Mouse (Mus musculus) urinary bladder, postnatal 10 days (tissue): Measurements from ENCODE around the gene 4930447C04Rik.

Experiments used
- DNase-seq: peaks from one replicate; pipeline ENCODE4 v3.0.0; 2022; ENCODE audit warnings: low spot score

4930447C04Rik gene

DNA sequence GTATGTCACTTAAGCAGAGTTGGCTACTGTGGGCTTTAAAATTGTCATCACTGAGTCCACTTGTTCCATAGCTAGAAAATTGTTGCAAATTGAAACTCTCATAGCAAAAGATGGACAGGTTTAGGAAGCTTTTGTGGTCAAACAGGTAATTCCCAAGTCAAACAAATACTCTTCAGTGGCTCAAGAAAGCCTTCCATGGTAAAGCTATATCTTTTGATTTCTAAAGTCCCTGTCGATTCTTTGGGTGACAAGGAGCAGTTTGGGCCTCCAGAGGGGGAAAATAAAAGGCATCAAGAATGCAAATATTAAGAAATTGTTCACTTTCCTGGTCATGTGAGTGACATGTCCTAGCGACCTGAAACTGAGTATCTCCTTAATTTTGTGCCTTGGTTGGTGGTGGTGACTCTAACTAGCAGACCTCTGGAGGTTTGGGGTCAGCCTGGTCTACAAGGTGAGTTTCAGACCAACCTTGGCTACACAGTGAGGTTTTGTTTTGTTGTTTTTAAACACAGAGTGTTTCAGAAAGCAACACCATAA is 3.1 kb upstream of the 4930447C04Rik start:
- DNase-seq, result no peak

DNA sequence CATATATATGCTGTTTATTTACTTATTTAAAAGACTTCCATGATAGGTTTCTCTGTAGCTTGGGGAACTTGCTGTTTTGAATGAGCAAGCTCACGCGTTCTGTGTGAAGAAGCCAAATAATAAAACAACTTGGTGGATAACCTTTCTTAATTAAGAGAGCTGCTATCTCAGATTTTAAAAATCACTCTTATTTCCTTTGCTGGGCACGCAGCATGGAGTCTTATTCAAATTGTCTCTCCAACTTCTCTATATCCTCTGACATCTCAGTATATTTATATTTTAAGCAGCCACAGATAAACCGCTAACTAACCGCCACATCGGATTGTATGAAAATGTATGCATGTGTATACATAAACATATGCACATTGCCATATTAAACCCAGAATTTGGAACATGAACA is 1.6 kb upstream of the 4930447C04Rik start:
- no peak for DNase-seq

DNA sequence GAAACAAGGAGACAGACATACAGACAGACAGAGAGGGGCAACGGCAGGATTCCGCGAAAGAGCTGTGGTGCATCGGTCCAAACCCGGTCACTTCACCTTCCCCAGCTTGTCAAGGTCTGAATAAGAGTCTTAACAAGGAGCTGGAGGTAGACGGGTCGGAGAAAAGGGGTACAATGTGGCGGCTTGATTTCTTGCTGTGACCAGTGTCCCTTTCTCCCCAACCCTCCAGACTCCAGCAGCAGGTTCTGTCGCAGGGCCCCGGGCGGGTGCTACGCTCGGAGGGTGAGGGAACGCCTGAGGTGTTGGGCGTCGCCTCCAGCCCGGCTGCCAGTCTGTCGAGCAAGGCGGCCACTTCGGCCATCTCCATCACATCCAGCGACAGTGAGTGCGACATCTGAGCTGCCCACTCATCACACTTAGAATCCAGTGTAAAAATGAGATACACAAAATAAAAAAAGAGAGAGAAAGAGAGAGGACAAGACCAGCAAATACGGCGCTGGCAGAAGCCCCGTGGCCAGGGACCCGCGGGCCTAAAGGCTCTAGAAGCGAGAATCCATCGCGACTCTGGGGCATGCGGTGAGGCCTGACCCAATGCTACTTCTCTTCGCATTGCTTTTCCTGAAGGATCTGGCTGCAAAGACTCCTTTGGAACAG is 951 bp upstream of the 4930447C04Rik start:
- no peak for DNase-seq

DNA sequence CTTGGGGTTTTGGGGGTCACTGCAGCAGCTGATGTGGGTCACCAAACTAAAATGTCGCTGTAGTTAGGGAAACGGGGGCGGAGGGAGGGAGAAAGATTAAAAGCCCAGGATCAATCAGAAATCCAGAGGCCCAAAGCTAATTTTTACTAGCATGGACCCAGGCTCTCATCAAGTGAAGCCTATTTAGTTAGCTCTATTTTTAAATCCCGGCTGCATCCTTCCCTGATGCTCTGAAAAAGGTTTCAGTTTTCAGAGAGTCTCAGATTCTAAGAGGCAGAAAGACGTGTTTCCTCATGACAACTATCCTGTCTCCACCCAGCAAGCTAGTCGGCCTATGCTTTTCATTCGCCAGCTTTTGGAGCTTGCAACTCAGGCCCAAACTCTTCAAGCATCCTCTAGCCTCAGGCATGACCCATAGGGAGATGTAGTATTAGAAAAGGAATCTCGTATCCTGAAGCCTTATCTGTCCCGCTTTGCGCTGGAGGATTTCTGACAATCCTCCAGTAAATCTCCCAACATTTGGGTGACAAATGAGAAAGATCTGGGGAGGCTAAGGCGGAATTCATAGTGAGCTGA is 336 bp upstream of the 4930447C04Rik start:
- DNase-seq, result no peak

DNA sequence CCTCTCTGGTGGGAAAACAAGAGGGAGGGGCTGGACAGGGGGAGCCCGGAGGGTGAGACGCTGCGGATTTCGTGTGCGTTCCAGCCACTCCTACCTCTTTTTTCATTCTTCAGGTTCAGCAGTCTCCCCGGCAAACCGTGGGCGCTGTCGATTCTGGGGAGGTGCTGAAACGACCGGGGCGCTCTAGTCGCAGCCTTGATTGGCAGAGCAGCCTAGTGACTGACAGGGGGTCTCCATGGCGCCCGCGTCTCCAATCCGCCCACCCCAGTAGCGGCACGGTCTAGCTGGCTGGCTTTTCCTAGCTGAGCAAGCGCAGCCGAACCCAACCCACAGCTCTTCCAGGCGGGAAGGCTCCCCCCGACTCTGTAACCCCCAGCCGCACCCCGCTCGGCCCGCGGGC is 958 bp downstream of the 4930447C04Rik start, which contains the start of gene Six6:
TSS of gene Six6 (plus strand) at position 277 of the 400 bp plus-strand sequence.
- no peak for DNase-seq

DNA sequence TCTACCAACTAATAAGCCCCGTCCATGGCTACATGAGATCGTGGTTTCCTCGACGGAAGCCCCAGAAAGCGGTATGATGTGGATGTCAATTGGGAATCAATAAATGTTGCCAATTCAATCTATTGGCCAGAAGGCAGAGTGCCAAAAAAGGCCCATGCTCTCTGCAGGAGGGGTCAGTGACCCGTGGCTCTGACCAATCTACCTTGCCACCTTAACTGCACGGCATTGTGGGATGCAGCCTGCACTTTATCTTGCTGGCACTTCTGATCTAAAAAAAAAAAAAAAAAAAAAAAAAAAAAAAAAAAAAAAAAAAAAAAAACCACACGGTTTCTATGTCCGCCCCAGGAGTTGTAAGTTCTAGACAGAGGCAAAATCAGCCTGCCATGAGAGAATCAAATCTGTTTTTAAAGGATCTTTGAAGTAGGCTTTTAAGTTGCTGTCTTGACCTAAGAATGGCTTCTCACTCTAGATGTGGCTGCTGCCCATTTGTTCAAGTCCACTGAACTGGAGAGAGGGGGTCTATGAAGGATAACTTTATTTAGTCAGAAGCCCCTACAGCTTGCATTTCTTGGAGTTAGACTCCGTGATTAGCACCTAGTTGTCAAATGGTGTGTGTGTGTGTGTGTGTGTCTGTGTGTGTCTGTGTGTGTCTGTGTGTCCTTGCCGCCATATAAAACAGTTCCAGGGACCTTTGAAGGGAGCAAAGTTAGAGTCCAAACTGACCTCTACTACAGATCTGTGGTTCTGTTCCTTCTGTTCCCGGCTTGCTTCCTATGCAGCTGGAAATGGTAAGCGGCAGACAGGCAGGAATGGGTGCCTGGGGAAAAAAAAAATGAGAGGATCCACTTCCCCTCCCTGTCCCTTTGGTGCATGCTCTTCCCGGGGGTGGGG is 1.7 kb downstream of the 4930447C04Rik start:
- no peak for DNase-seq

DNA sequence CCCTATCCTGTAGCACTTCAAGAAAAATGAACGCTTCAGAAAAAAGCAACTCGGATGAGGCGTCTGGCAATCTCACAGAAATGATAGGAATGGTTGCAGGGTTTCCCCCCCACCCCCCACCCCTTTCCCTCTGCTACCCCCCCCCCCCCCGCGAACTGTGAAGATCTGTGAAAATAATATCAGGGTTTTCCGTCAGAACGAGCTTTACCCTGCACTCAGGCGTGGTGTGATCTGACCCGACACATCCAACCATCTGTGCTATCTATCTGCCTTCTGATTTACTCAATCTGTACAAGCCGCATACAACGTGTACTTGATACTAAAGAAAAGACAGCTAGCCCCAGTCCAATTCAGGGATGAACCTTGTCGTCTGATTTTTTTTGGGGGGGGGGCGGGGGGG is 2.4 kb downstream of the 4930447C04Rik start:
- DNase-seq, result no peak

DNA sequence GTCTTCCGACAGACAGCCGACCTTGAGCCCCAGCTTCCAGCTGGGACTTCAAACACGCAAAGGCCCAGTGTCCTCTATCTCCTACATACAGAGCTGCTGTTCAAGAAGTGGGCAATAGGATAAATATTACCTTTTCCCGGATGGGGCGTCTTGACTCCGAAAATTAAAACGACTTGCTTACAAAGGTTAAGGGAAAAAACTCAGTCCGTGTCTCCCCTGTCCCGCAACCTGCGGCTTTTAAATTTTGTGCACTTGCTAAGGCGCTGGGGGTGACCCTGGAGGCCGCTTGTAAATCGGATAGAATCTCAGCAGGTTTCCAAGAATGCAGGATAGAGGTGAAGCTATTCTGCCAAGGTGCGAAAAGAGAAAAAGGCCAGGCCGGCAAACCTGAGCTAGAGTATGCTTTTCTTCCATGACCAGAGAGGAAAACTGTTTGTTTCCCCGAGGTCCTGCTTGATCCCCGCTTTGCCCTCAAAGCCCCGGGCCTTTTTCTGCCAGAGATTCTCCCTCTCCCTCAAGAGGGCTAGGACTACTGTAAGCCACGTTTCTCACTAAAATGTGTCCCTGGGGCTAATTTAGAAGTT is 2.9 kb downstream of the 4930447C04Rik start:
- DNase-seq, result no peak

DNA sequence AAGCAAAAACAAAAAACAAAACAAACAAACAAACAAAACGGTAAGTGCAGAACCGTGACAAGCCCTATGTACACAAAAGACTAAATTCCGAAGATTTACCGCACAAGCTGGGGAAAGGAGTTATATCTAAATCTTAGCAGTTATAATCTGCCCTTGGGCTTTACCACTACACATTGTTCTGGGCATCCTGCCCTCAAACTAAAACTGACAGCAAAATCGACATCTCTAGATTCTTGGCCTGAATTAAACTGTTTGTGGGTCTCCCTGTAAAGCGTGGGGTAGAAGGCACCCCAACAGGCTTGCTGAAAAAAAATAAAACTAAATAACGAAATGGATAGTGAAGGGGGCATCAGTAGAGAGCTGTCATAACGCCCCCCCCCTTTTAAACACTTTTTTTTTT is 3.8 kb downstream of the 4930447C04Rik start:
- DNase-seq, result no peak

DNA sequence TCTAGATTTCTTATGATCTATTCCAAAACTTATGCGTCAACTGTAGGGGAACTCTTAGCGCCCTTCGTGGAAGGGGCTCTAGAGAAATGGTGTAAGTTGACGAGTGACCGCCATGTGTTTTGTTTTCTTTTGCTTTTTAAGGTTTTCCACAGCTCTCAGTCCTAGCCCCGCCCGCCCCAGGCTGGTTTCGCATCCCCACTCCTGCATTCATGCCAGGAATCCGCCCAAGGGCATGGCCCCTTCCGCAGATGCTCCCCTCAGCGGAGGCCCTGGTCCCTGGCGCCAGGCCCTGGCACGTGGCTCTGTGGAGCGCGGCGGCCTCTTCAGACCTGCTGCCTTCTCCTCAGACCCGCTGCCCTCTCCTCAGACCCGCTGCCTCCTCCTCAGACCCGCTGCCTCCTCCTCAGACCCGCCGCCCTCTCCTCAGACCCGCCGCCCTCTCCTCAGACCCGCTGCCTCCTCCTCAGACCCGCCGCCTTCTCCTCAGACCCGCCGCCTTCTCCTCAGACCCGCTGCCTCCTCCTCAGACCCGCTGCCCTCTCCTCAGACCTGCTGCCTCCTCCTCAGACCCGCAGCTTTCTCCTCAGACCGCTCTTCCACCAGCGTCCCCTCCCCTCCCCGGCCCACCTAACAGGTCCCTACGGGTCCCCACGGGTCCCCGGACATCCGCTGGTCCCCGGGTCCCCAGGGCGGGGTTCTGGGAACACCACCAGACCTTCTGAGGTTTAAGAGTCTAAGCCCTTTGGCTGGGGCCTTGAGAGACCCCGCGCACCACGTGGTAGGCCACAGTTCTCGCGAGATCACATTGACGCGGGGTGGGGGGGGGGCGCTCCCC is 23.2 kb downstream of the 4930447C04Rik start:
- no peak for DNase-seq

DNA sequence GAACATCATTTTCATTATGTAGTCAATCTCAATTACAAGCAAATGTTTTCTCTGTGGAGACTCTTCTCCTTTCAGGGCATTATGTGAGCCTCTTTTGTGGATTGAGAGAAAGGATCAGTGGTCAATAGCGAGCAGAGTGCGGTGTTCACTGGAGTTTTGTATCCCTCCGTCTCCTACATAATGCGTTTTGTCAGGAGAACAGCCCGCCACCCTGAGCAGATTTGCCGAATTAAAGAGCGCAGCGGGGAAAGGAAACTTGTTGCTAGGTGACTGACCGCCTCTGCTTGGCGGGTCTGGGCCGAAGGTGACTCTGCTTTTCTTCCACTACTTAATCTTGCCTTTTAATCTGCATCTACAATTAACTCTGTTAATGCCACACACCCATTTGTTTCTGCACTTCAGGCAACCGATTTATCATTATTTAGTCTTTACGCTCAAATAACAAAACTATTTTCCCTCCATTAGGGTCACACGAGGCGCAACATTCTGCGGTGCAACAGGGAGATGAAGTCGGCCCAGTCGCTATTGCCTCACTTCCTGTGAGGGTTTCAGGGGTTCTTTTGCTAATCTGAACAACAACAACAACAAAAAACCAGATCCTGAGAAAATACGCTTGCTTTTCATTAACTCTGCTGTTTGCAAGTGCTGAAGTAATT is 86.1 kb downstream of the 4930447C04Rik start:
- DNase-seq, result no peak

DNA sequence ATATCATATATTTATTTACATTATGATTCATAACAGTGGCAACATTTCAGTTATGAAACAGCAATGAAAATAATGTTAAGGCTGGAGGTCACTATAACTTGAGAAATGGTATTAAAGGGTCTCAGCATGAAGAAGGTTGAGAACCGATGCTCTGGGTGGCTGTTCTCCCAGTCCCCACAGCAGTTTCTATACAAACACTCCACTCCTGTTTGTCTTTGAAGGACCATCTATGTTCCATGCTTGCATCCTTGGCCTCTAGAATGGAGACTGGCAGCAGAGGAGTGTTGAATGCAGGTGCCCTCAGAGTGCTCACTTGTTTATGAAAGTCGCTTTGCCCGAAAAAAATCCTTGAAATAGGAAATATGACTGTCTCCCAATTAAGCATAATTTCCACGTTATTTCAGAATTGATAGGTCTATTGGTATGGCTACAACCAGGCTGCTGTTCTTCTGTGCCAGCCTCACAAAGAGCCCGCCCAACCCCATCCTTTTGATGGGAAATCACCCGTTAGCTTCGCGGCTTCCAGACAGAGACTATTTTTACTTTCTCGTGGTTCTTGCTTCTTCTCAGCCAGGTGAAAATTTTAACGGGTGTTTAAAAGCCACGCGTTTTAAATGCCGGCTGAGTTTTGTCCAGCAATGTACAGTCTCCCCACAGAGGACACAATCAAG is 87.0 kb downstream of the 4930447C04Rik start:
- DNase-seq, result no peak

DNA sequence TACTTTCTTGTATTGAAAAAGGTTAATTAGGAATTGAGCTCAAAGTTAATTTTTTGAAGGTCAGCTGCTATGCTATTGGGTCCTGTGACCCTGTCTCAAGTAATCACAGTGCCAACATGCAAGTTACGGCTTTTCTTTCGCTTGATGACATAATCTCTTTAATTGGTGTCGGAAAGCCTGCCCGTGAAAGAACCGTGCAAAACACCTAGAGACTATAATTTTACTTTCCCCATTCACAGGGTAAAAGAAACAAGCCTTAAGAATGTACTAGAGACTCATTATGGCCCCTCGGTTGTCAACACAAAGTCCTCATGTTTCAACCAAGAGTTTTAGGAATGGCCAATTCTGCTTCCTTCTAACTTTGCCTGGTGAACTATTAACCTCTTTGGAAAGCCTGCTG is 88.3 kb downstream of the 4930447C04Rik start:
- DNase-seq, result no peak

DNA sequence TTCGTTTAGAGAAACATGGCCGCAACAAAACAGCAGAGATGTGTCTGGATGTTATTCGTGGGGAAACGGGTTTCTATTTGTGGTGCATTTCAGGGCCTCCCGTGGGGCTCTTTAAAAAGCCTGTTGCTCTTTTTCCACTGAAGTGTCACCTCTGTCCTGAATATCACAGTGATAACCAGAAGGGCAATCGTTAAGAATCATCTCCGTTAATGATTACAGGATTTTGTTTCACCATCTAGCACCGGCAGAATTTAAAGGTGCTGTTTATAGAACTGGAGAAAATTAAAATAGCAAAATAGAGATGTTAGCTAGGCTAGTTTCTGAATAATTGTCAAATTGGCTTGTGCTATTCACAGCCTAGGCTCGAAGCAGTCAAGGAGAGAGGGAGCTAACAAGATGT is 90.4 kb downstream of the 4930447C04Rik start:
- DNase-seq, result no peak

DNA sequence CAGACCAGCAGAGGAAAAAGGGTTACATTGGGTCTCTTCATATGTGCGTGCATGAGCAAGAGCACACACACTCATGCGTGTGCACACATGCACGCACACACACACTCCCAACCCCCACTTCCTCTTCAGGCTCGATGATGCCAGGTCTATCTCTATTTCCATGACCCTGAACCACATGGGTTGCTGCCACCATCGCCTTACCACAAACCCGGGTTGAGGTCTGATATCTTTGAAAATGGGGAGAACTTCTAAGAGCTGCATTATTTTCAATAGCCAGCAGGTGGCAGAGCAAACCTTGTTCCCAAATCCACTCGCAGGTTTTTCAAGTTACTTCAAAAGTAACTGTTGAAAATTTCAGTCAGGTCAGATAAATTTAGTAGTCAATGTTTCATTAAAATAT is 92.8 kb downstream of the 4930447C04Rik start:
- DNase-seq, result no peak

DNA sequence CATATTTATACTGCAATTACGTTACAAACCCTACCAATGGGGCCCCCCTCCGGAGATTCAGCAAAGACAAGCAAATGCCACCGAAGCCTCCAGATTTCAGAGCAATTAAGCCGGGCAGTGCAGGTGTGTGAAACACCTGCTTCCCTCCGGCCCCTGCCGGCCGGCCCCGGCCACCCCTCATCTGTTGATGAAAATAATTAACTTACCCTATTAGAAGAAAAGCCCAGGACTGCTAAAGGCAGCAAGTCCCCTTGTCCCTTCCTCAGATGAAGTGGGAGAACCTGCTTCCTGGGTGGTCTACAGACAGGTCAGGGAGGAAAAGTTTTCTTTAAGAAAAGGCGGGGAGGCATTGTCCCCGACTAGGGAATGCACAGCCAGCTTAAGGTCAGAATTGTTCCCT is 94.6 kb downstream of the 4930447C04Rik start:
- no peak for DNase-seq

DNA sequence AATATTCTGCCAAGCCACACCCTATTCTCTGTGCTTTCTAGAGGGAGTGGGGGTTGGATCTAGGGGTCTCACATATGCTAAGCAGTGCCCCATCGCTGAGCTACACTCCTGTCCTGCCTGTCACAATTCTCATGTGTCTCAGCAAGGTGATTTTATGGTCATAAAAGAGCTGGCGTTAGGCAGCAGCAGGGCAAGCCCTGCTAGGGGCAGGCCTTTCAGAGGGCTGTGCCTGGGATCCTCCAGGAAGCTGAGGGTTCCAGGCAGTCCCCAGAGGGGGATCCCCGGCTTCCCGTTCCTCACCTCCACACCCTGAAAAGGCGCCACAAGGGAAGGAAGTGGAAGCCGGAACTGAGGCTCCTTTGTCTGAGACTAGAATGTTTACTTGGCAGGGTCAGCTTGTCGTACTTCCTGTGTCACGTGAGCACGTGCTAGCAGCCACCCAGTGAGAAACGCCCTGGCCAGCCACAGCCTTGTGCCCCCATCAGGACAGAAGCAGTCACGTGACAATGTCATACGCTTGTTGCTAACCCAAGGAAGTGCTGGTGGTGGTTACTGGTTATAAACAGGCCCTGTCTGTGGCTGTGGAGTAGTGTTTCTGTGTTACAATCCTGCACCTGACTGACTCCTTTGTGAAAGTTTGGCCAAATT is 96.5 kb downstream of the 4930447C04Rik start:
- DNase-seq, result no peak

DNA sequence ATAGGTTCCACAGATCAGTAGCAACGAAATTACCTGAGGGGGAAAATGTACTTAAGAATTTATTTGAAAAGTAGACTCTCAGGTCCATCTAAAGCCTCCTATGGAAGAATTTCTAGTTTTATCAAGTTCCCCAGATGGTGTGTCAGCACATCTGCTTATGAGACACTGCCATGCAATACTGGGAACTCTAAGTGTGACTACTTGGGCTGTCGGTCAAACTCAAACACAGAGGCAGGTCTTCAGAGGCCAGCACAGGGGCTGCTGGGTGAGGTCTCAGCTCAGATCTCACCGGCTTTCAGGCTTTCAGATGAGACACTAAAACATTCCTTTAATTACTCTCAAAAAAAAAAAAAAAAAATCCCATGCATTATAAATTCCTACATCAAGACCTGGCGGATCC is 97.0 kb downstream of the 4930447C04Rik start:
- DNase-seq, result no peak

DNA sequence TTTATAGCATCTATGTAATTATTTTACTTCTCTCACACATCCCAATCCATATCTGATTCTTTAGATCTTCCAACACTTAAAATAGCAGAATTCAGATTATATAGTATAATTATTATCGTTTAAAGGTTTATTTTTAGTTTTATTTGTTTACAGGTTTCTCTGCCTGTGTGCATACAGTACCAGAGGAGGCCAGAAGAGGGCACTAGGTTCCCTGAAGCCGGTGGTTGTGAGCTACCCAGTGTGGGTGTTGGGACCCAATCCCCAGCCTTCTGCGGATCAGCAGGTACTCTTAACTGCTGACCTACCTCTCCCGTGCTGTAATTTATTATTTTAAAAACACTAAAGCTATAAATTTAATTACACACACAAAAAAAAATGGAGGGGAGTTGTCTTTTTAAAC is 97.4 kb downstream of the 4930447C04Rik start:
- no peak for DNase-seq

DNA sequence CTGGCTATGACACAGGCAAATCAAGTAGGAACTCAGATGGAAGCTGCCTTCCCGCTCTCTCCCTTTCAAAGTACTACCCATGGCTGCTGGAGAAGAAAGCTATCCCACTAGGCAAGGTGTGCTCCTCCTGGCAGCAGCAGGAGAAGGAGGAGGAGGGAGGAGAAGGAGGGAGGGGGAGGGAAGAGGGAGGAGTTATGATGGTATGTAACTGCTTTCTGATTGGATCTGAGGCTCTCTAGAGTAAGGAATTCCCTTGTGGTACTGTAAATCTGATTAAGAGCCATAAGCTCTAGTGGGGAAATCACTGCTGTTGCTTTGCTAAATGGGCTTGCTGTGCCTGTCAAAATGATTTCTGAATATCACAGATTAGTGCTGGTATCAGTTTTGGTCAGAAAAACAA is 99.1 kb downstream of the 4930447C04Rik start:
- no peak for DNase-seq
